Mouse (Mus musculus): ENCODE measurements around the gene Palm2.

GRCm38 (mm10) chr4:57703574-57704470, 269.8 kb downstream of the Palm2 start:
- no peak for TF ChIP-seq CTCF (IDR thresholded peaks at IDR 0.05; ENCODE audit: control insufficient read depth, insufficient read depth, low read length)
- no peak for TF ChIP-seq POLR2A (IDR thresholded peaks at IDR 0.05; ENCODE audit: borderline replicate concordance, control insufficient read depth, low read depth, low read length)
